Mouse (Mus musculus) A20 (cell line): ENCODE results near the gene Six6.

ENCODE experiments used
- DNase-seq: peaks from one replicate; pipeline ENCODE4 v3.0.0-alpha.2; 2011; ENCODE audit warnings: low read depth, low spot score

The Six6 gene

GRCm38 (mm10) chr12:72957829-72958424 lies 18.2 kb downstream of the Six6 start:
- no peak for DNase-seq

GRCm38 (mm10) chr12:72958446-72958845 lies 18.8 kb downstream of the Six6 start:
- no peak for DNase-seq

- DNase-seq, result no peak
These were observed 23.1 kb downstream of the Six6 start for GRCm38 (mm10) chr12:72962761-72963160.

- DNase-seq, result no peak
These were observed 27.8 kb downstream of the Six6 start for GRCm38 (mm10) chr12:72967541-72967940.

GRCm38 (mm10) chr12:72970620-72971019 lies 30.9 kb downstream of the Six6 start:
- no peak for DNase-seq

- peak; percentile 50 for DNase-seq
These were observed 33.5 kb downstream of the Six6 start for GRCm38 (mm10) chr12:72973161-72973560.

GRCm38 (mm10) chr12:72976172-72976571 lies 36.5 kb downstream of the Six6 start:
- no peak for DNase-seq

- peak; percentile 77 for DNase-seq
These were observed 37.0 kb downstream of the Six6 start for GRCm38 (mm10) chr12:72976718-72977117.

- DNase-seq, result no peak
These were observed 38.2 kb downstream of the Six6 start for GRCm38 (mm10) chr12:72977851-72978250.

GRCm38 (mm10) chr12:72979236-72979635 lies 39.5 kb downstream of the Six6 start:
- DNase-seq, result no peak

- DNase-seq, result no peak
These were observed 42.9 kb downstream of the Six6 start for GRCm38 (mm10) chr12:72982616-72983015.

GRCm38 (mm10) chr12:72983071-72983857 lies 43.6 kb downstream of the Six6 start:
- DNase-seq, result no peak
